Mouse (Mus musculus): ENCODE measurements around the gene Myadm. TPM values are rescaled to one million over a fixed set of nuclear protein-coding genes. Genes with fewer than 3 reads are reported as not detected.
"Not testable (repeated sequence)": the region's sequence is repeated elsewhere in the genome, so short reads cannot be mapped to it uniquely, and the experiment has no call there.

Myadm gene
- total and polyA plus RNA-seq, 3 experiments: 0.62 to 7.4 TPM; not detected in 1

DNA sequence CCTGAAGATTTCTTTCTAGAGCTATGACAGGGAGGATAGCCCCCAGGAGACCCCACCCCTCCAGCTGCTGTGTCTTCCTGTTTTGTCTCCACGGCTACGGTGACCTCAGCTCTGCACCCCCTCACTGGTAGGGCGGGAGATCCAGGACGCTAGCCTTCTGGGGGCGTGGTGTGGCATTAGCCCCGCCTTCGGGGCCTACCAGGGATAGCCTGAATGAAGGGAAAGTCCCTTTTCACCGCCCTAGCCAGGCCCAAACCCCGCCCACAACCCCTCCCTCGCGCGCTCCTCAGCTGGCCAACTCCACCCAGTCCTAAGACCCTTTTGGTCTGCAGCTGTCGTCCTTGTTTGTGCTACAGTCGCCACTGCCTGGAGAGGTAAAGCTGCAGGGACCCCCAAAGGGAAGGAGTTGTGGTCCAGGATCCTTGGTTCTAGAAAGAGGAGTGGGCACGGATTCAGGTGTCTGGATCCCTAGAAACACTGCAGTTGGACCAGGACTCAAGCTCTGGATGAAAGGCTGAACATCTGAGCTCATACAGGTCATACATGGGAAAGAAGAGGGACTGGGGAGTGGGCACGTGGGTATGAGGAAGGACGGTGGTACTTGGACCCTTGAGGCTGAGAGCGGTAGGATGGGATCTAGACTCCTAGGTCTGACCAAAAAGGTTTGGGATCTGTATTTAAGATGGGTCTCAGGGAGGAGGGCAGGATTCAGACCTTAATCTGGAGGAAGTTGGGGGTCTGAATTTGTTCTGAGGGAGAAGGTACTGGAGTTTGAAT is 1.6 kb downstream of the Myadm start:
- no peak overlapping the region for H3K27ac ChIP-seq (ENCODE audit: control insufficient read depth, low read depth, low read length)
- H3K36me3 ChIP-seq (ENCODE audit: control insufficient read depth in 1 of 2, insufficient read depth in 2 of 2, low read length in 2 of 2): peaks cover 0 to 23% of the 10 kb centered on the region in 2 experiments; a peak in 2 of 4 replicates
- H3K4me3 ChIP-seq (ENCODE audit: control insufficient read depth in 1 of 2, insufficient read depth in 1 of 2, low read depth in 2 of 2, low read length in 2 of 2): peak overlapping the region; percentile 57 to 82
- H3K4me1 ChIP-seq (ENCODE audit: control insufficient read depth in 1 of 2, insufficient read depth in 2 of 2, low read length in 2 of 2): peaks cover 5 to 26% of the 10 kb centered on the region in 2 experiments
- peak overlapping the region; percentile 54; the same call in 1 of the 2 replicates for H3K9ac ChIP-seq (ENCODE audit: control insufficient read depth, low read depth, low read length, poor library complexity, severe bottlenecking)
- H3K9me3 ChIP-seq (replicated peaks; ENCODE audit: insufficient read depth, low read length): no peaks in the 10 kb centered on the region
- H3K27me3 ChIP-seq (ENCODE audit: control insufficient read depth in 1 of 2, insufficient read depth in 2 of 2, low read length in 2 of 2): no peaks in the 10 kb centered on the region
- H3K79me2 ChIP-seq (ENCODE audit: control insufficient read depth, insufficient read depth, low read length, poor library complexity): no peaks in the 10 kb centered on the region; the same call in 1 of the 2 replicates
- DNase-seq (ENCODE audit: low read depth, low spot score): peak; percentile 94
- TF ChIP-seq ETS1 (IDR thresholded peaks at IDR 0.05; ENCODE audit: low read depth, low read length) (peak; percentile 41; the same call in 1 of the 2 replicates), CHD2 (IDR thresholded peaks at IDR 0.05; ENCODE audit: low read length) (no peak), CTCF (IDR thresholded peaks at IDR 0.05 in 2 of 3, conservative IDR thresholded peaks at IDR 0.05 in 1 of 3; ENCODE audit: control insufficient read depth in 1 of 3, insufficient read depth in 1 of 3, low read depth in 2 of 3, low read length in 3 of 3, poor library complexity in 1 of 3, severe bottlenecking in 1 of 3) (no peak), NELFE (IDR thresholded peaks at IDR 0.05; ENCODE audit: low read depth, low read length) (no peak), ELF1 (IDR thresholded peaks at IDR 0.05; ENCODE audit: low read depth, low read length) (0 out of 2 replicates have a peak, but pooled peaks have one; percentile 45), SIN3A (IDR thresholded peaks at IDR 0.05; ENCODE audit: low read length) (peak; percentile 71), POLR2AphosphoS5 (IDR thresholded peaks at IDR 0.05; ENCODE audit: borderline replicate concordance, low read depth, low read length) (no peak)

- no peaks in the 10 kb centered on the region; the same call in 1 of the 2 replicates for H3K79me2 ChIP-seq (ENCODE audit: control insufficient read depth, insufficient read depth, low read length, poor library complexity)
- no peaks in the 10 kb centered on the region for H3K9me3 ChIP-seq (replicated peaks; ENCODE audit: insufficient read depth, low read length)
- no peak for TF ChIP-seq TAL1 (IDR thresholded peaks at IDR 0.05; ENCODE audit: low read length)
- no peak for TF ChIP-seq ZNF384 (IDR thresholded peaks at IDR 0.05; ENCODE audit: low read depth, low read length)
- no peak overlapping the region for H3K4me3 ChIP-seq (ENCODE audit: control insufficient read depth in 1 of 2, insufficient read depth in 1 of 2, low read depth in 2 of 2, low read length in 2 of 2)
- H3K36me3 ChIP-seq (ENCODE audit: control insufficient read depth in 1 of 2, insufficient read depth in 2 of 2, low read length in 2 of 2): peaks cover 0 to 24% of the 10 kb centered on the region in 2 experiments; a peak in 2 of 4 replicates
- no peaks in the 10 kb centered on the region for H3K27me3 ChIP-seq (ENCODE audit: control insufficient read depth in 1 of 2, insufficient read depth in 2 of 2, low read length in 2 of 2)
- H3K27ac ChIP-seq (ENCODE audit: control insufficient read depth, low read depth, low read length): no peak overlapping the region
- no peak for DNase-seq (ENCODE audit: low read depth, low spot score)
- H3K9ac ChIP-seq (ENCODE audit: control insufficient read depth, low read depth, low read length, poor library complexity, severe bottlenecking): no peak overlapping the region
- H3K4me1 ChIP-seq (ENCODE audit: control insufficient read depth in 1 of 2, insufficient read depth in 2 of 2, low read length in 2 of 2): peaks cover 5 to 29% of the 10 kb centered on the region in 2 experiments
Measured at GRCm38 (mm10) chr7:3291197-3291596, 2.3 kb downstream of the Myadm start.

GRCm38 (mm10) chr7:3291764-3292163 is 2.9 kb downstream of the Myadm start:
- Histone ChIP-seq H3K4me1 (ENCODE audit: control insufficient read depth in 1 of 2, insufficient read depth in 2 of 2, low read length in 2 of 2) (peaks cover 5 to 28% of the 10 kb centered on the region in 2 experiments), H3K9ac (ENCODE audit: control insufficient read depth, low read depth, low read length, poor library complexity, severe bottlenecking) (no peak overlapping the region)

DNA sequence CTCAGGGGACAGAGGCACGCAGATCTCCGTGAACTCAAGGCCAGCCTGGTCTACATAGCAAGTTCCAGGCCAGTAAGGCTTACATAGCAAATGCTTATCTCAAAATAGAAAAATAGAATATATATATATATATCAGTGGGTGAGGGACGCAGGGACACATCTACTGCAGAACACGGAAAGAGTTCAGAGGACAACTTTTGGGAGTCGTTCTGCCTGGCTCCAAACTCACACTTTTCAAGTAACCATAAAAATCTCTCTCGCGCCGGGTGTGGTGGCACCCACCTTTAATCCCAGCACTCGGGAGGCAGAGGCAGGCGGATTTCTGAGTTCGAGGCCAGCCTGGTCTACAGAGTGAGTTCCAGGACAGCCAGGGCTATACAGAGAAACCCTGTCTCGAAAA is 3.4 kb downstream of the Myadm start:
- not testable (repeated sequence) for H3K9ac ChIP-seq (ENCODE audit: control insufficient read depth, low read depth, low read length, poor library complexity, severe bottlenecking); DNase-seq (ENCODE audit: low read depth, low spot score); H3K27ac ChIP-seq (ENCODE audit: control insufficient read depth, low read depth, low read length); H3K79me2 ChIP-seq (ENCODE audit: control insufficient read depth, insufficient read depth, low read length, poor library complexity); H3K27me3 ChIP-seq (ENCODE audit: control insufficient read depth in 1 of 2, insufficient read depth in 2 of 2, low read length in 2 of 2); H3K9me3 ChIP-seq (replicated peaks; ENCODE audit: insufficient read depth, low read length); H3K4me3 ChIP-seq (ENCODE audit: control insufficient read depth in 1 of 2, insufficient read depth in 1 of 2, low read depth in 2 of 2, low read length in 2 of 2)
- H3K36me3 ChIP-seq (ENCODE audit: control insufficient read depth in 1 of 2, insufficient read depth in 2 of 2, low read length in 2 of 2): peaks cover 0 to 24% of the 10 kb centered on the region in 2 experiments; a peak in 2 of 4 replicates
- peaks cover 5 to 24% of the 10 kb centered on the region in 2 experiments for H3K4me1 ChIP-seq (ENCODE audit: control insufficient read depth in 1 of 2, insufficient read depth in 2 of 2, low read length in 2 of 2)

More at GRCm38 (mm10) chr7:3291764-3292163, 2.9 kb downstream of the Myadm start:
- Histone ChIP-seq H3K79me2 (ENCODE audit: control insufficient read depth, insufficient read depth, low read length, poor library complexity) (no peaks in the 10 kb centered on the region; the same call in 1 of the 2 replicates), H3K4me3 (ENCODE audit: control insufficient read depth in 1 of 2, insufficient read depth in 1 of 2, low read depth in 2 of 2, low read length in 2 of 2) (no peak overlapping the region), H3K27me3 (ENCODE audit: control insufficient read depth in 1 of 2, insufficient read depth in 2 of 2, low read length in 2 of 2) (no peaks in the 10 kb centered on the region), H3K27ac (ENCODE audit: control insufficient read depth, low read depth, low read length) (no peak overlapping the region), H3K9me3 (replicated peaks; ENCODE audit: insufficient read depth, low read length) (no peaks in the 10 kb centered on the region), H3K36me3 (ENCODE audit: control insufficient read depth in 1 of 2, insufficient read depth in 2 of 2, low read length in 2 of 2) (peaks cover 0 to 24% of the 10 kb centered on the region in 2 experiments; a peak in 2 of 4 replicates)
- DNase-seq (ENCODE audit: low read depth, low spot score): no peak
- TF ChIP-seq MAZ (IDR thresholded peaks at IDR 0.05; ENCODE audit: low read depth, low read length) (no peak), ETS1 (IDR thresholded peaks at IDR 0.05; ENCODE audit: low read depth, low read length) (no peak), CHD1 (IDR thresholded peaks at IDR 0.05; ENCODE audit: low read depth, low read length) (no peak)
